Mouse (Mus musculus) urinary bladder, adult 18-20 months (tissue): ENCODE results near the gene Nt5e.

Source experiments
- DNase-seq, 2 experiments: peaks; one replicate each; pipeline ENCODE4 v3.0.0; 2022; ENCODE audit warnings: low spot score in 2 of 2, mixed read lengths in 2 of 2

Nt5e gene

GRCm38 (mm10) chr9:88346857-88347256 lies 19.9 kb downstream of the Nt5e start:
- DNase-seq: no peak

GRCm38 (mm10) chr9:88348623-88349022 lies 21.6 kb downstream of the Nt5e start:
- no peak for DNase-seq

- no peak for DNase-seq
Observed at GRCm38 (mm10) chr9:88350317-88350716, 23.3 kb downstream of the Nt5e start.

- DNase-seq: no peak
Observed at GRCm38 (mm10) chr9:88351163-88351562, 24.2 kb downstream of the Nt5e start.

GRCm38 (mm10) chr9:88352741-88353140 lies 25.7 kb downstream of the Nt5e start:
- no peak for DNase-seq

GRCm38 (mm10) chr9:88353459-88353858 lies 26.5 kb downstream of the Nt5e start:
- no peak for DNase-seq

- DNase-seq: no peak
Observed at GRCm38 (mm10) chr9:88357173-88357572, 30.2 kb downstream of the Nt5e start.

GRCm38 (mm10) chr9:88359140-88359539 lies 32.1 kb downstream of the Nt5e start:
- DNase-seq: no peak

GRCm38 (mm10) chr9:88361211-88361909 lies 34.4 kb downstream of the Nt5e start:
- DNase-seq: no peak

GRCm38 (mm10) chr9:88362055-88362850 lies 35.3 kb downstream of the Nt5e start:
- DNase-seq: no peak

- DNase-seq: no peak
Observed at GRCm38 (mm10) chr9:88363102-88363501, 36.1 kb downstream of the Nt5e start.

GRCm38 (mm10) chr9:88366308-88366707 lies 39.3 kb downstream of the Nt5e start:
- DNase-seq: no peak

GRCm38 (mm10) chr9:88366819-88367218 lies 39.8 kb downstream of the Nt5e start:
- DNase-seq: no peak

GRCm38 (mm10) chr9:88367322-88367721 lies 40.3 kb downstream of the Nt5e start:
- no peak for DNase-seq

GRCm38 (mm10) chr9:88367751-88368150 lies 40.8 kb downstream of the Nt5e start:
- no peak for DNase-seq

- no peak for DNase-seq
Observed at GRCm38 (mm10) chr9:88368476-88368875, 41.5 kb downstream of the Nt5e start.

- DNase-seq: no peak
Observed at GRCm38 (mm10) chr9:88369666-88370065, 42.7 kb downstream of the Nt5e start.

GRCm38 (mm10) chr9:88371201-88371600 lies 44.2 kb downstream of the Nt5e start:
- DNase-seq: no peak

GRCm38 (mm10) chr9:88373001-88373400 lies 46.0 kb downstream of the Nt5e start:
- DNase-seq: no peak

GRCm38 (mm10) chr9:88377483-88377882 lies 50.5 kb downstream of the Nt5e start:
- DNase-seq: no peak

- DNase-seq: no peak
Observed at GRCm38 (mm10) chr9:88379057-88379456, 52.1 kb downstream of the Nt5e start.

- no peak for DNase-seq
Observed at GRCm38 (mm10) chr9:88380076-88380475, 53.1 kb downstream of the Nt5e start.

- no peak for DNase-seq
Observed at GRCm38 (mm10) chr9:88380542-88380941, 53.5 kb downstream of the Nt5e start.
